Mouse (Mus musculus) spleen, adult 12 weeks (tissue): ENCODE measurements around the gene Frat1.
"Not testable (repeated sequence)": the region's sequence is repeated elsewhere in the genome, so short reads cannot be mapped to it uniquely, and the experiment has no call there.

Experiments used
- DNase-seq: peaks from one replicate; pipeline ENCODE4 v3.0.0; 2022; ENCODE audit warnings: low spot score

Frat1 gene

GRCm38 (mm10) chr19:41844345-41844744, 14.6 kb downstream of the Frat1 start:
- DNase-seq = no peak

- DNase-seq = no peak
Measured at GRCm38 (mm10) chr19:41846366-41847090, 16.8 kb downstream of the Frat1 start.

GRCm38 (mm10) chr19:41847091-41847581, 17.4 kb downstream of the Frat1 start:
- peak; percentile 45 for DNase-seq

- not testable (repeated sequence) for DNase-seq
Measured at GRCm38 (mm10) chr19:41847614-41847991, 17.8 kb downstream of the Frat1 start.

- DNase-seq = peak; percentile 91
Measured at GRCm38 (mm10) chr19:41847992-41848851, 18.5 kb downstream of the Frat1 start, which contains the start of gene Frat2. Frat2 (minus strand) TSS chr19:41848132.

GRCm38 (mm10) chr19:41850021-41850718, 20.4 kb downstream of the Frat1 start:
- DNase-seq = no peak

- no peak for DNase-seq
Measured at GRCm38 (mm10) chr19:41850719-41851543, 21.2 kb downstream of the Frat1 start.

GRCm38 (mm10) chr19:41852423-41852822, 22.7 kb downstream of the Frat1 start:
- no peak for DNase-seq

- DNase-seq = no peak
Measured at GRCm38 (mm10) chr19:41857086-41857762, 27.5 kb downstream of the Frat1 start.

GRCm38 (mm10) chr19:41857816-41858310, 28.1 kb downstream of the Frat1 start:
- no peak for DNase-seq

- DNase-seq = no peak
Measured at GRCm38 (mm10) chr19:41866707-41867106, 36.9 kb downstream of the Frat1 start.

GRCm38 (mm10) chr19:41869296-41869695, 39.5 kb downstream of the Frat1 start:
- DNase-seq = no peak

GRCm38 (mm10) chr19:41869946-41870345, 40.2 kb downstream of the Frat1 start:
- DNase-seq = not testable (repeated sequence)

GRCm38 (mm10) chr19:41872285-41872684, 42.5 kb downstream of the Frat1 start:
- DNase-seq = no peak

GRCm38 (mm10) chr19:41874356-41874755, 44.6 kb downstream of the Frat1 start:
- no peak for DNase-seq

GRCm38 (mm10) chr19:41881842-41882241, 52.1 kb downstream of the Frat1 start:
- DNase-seq = no peak
